Mouse (Mus musculus): ENCODE data around the gene Urb1.
"Not testable (repeated sequence)": the region's sequence is repeated elsewhere in the genome, so short reads cannot be mapped to it uniquely, and the experiment has no call there.

Urb1 gene

DNA sequence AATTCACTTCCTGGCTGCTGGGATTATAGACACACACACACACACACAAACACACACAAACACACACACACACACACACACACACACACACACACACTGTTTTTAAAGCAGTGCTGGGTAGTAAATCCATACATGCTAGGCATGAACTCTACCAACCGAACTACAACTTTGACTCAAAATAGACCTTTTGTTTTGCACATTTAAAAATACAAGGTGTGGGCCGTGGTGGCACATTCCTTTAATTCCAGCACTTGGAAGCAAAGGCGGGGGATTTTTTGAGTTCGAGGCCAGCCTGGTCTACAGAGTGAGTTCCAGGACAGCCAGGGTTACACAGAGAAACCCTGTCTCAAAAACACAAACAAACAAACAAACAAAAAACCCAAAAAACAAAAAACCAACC lies 13.8 kb upstream of the Urb1 start:
- in situ Hi-C loops (cut with MboI) = not testable (repeated sequence)

DNA sequence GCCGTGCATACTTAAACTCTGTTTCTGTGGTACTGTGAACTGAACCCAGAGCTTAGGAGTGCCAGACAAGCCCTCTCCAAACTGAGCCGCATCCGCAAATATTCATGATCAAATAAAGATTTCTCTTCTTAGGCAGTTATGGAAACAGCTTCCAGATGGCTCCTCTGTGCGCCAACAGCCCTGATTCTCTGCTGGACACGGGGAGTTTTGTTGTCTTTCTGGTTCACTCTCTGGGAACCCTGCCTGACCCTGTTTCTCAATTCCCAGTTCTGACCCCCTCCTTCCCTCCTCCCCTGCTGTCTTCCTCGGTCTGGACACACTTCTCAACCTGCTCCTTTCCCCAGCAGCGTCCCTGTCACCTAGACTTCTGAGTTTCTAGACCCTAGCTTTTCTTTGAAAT lies 12.8 kb upstream of the Urb1 start:
- in situ Hi-C loops (cut with MboI) = no loop called here

DNA sequence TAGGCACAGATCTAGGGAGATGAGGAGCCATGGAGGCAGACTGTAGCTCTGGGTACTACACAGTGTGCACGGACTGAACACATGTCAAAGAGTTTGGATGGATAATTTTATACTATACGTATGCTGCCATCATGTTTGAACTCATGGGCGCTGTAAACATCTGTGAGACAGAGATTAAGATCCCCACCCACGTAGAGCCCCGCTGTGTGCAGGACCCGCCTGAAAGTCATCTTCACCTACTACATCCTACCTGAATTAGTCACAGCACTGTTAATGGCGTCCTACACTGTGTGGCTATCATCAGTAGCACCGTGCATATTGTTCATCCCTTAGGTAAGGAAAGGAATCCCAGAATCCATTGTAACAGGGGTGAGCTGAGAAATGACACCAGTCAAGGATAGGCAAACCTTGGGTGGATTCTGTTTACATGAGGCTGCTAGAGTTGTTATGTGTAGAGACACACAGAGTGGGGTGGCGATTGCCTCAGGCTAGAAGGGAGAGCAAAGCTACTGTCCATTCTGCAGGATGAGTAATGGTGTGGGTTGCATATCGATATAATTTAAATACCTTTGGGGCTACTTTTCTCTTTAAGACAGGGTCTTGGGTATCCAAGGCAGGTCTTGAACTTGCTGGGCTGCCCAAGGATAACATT lies 12.2 kb upstream of the Urb1 start:
- in situ Hi-C loops (cut with MboI) = no loop called here

DNA sequence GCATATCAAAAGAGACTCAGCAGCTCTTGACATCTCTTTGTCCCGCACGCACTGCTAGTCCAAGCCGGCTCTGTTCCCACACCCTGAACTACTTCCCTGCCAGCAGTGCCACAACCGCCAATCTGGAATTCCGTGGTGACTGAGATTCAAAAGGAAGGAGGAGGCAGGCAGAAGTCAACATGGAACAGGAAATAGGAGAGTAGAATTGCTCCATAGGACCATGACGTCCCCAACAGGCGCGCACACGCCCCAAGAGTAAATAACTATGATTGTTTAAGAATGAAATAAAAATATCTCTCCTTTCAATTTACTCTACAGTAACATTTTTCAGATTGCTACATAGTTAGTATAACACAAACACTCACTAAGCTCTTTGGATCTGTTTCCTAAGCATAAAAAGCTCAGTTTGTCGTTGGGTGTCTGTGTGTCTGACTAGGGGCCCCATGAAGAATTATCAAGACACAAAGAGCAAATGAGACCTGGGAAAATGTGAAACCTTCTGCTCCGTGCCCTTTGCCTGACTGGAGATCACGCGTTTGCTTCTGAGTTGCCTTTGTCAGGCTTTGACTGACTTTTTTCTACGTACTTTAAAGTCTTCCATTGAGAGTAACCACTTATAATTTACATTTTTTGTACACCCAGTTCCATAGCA lies 11.0 kb upstream of the Urb1 start:
- in situ Hi-C loops (cut with MboI) = no loop called here

DNA sequence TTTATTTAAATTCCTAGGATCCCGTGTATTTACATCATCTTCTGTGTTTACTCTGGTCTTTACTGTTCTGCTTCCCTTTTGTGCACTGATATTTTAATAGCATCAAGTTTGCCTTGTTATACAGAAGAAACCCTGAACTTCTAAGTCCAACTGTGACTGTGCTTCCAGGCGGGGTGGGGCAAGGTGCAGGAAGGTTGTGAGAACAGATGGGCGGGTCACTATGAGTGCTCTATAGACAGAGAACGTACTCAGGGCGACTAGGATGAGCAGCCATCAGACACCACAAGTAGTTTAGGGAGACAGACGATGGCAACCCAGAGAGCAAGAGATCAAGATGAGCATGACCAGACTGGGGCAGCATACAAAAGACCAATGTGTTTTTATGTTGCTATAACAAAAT lies 10.1 kb upstream of the Urb1 start:
- in situ Hi-C loops (cut with MboI) = no loop called here

DNA sequence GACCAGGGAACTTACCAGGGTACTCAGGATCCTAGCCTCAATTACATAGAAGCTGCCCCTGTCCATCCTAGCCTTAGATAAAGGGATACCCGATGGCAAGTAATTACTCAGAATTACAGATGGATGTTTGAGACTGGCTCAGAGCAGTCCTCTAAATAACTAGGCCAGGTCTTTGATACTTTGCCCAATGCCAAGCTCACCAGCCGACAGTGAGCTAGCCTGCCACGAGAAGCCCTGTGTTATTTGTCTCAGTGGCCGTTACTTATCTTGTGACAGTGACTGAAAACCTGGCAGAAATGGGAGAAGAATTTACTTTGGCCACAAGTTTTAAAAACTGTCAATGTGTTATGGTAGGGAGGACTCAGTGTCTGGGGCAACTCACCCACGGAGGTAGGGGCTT lies 1.9 kb upstream of the Urb1 start:
- in situ Hi-C loops (cut with MboI) = no loop called here

DNA sequence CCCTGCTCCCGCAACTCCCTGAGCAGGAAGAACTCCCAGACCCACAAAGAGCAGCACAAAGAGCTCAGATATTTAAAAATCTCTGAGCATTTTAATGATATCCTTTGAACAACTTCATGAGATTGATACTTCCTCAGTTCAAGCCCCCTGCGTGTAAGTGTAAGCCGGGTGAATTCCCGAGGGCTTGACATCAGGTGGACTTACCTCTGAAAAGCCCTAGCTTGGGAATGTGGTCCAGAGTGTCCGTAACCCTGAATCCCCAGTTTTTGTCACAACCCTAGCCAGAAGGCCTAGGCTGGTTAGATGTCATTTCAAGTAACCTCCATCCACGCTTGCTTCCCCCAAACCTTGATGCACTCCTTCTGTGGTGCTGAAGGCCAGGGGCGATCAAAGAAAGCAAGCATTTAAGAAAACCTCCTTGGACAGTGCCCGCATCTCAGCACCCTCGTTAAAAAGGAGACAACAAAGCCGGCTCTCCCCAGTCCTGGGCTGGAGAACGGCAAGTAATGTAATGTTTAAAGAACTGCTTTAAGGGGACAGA lies 573 bp upstream of the Urb1 start:
- in situ Hi-C loops (cut with MboI) = no loop called here

DNA sequence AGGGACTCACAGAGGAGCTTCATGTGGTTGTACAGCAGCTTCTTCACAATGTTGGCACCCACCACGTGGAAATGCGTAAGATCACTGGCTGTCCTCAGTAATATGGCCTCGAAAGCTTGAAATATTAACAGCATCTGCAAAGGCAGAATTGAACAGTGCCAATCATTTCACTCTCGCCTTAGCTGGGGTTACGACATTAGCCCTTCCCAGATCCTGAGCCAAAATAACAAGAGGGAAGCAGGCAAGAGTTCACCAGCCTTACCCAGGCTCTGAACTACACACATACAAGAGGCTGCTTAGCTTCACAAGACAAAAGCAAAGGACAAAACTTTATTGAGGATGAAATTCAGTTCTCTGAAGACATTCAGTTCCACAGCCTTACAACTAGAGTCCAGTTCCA lies 5.7 kb downstream of the Urb1 start:
- in situ Hi-C loops (cut with MboI) = no loop called here

DNA sequence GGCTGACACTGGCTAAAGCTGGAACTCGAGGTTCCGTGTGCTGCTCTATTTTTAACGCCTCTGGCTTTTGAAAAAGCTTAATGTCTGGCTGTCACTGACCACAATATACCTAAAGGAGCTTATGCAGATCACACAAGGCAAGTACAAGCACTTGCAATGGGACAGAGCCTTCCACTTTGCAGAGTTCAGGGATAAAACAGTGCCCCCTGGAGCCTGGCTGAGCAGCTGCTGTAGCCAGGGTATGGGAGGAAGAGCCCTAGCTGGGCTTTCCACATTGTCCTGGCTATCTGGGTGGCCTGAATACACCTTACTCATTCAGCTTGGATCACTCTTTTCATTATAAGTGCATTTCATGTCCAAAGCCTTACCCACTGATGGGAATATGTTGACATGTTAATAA lies 8.3 kb downstream of the Urb1 start:
- in situ Hi-C loops (cut with MboI) = no loop called here

DNA sequence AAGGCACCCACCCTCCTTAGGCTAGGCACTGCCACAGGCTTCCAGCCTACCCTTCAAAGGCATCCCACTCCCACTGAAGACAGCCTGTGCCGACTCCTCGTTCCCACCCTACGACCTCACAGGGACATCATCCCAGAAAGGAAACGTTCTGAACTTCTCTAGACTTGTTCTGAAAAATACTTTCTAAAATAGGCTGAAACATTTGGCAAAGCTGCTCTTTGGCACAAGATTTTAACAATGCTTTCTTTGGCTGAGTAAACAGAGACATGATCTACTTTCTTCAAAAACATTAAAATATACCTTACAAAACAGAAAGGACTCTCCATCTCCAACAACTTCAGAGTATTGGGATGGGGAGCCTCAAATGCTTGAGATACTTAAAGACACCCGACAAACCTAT lies 9.0 kb downstream of the Urb1 start:
- in situ Hi-C loops (cut with MboI) = no loop called here

DNA sequence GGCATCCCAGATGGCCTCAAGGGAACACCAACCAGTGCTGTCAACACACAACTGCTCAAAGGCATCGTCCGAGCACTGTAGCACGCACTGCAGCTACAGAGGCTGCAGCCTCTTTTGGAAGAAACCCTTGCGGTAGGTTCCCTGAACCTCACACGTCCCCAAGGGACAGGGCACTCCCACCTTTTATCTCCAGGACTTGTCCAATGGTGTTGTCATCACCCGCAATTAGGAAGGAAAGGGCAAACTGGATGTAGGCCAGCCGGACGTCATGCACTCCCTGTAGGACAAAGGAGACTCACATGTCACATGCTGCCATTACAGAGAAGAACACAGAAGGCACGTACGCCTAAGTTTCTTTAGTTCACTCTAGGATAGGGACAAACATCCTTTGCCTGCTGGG lies 10.4 kb downstream of the Urb1 start:
- in situ Hi-C loops (cut with MboI) = no loop called here

DNA sequence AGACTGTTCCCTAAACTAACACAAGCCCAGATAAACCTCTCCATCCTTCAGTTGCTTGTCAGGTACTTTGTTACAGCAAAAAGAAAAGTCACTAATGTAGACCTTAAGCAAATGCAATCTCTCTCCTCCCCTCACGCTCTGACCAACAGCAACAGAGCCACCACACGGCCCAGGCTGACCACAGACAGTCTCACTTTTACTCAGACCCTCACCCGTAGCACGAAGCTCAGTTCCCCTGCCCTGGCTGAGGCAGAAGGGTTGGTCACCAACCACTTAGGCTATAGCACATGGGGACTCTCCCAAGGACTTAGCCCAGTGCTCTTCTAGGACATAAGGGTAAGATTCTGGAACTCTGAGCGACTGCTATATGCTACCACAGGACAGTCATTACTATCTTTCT lies 11.4 kb downstream of the Urb1 start:
- in situ Hi-C loops (cut with MboI) = no loop called here

DNA sequence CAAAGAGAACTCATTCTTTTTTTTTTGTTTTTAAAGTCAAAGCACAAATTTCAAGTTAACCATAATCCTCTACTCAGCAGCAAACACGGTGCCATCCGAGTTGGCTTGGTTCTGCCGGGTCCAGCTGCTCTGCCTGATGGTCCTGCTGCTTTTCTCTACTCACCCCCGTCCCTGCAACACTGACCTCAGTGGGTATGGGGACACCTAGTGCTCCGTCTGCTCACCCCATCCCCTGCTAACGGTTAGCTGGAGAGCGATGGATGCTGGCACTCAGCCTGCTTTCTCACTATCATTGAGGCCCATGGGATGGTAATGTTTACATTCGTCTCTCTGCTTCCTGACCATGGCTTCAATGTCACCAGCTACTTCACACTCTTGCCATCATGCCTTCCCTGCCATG lies 11.8 kb downstream of the Urb1 start:
- in situ Hi-C loops (cut with MboI) = no loop called here

DNA sequence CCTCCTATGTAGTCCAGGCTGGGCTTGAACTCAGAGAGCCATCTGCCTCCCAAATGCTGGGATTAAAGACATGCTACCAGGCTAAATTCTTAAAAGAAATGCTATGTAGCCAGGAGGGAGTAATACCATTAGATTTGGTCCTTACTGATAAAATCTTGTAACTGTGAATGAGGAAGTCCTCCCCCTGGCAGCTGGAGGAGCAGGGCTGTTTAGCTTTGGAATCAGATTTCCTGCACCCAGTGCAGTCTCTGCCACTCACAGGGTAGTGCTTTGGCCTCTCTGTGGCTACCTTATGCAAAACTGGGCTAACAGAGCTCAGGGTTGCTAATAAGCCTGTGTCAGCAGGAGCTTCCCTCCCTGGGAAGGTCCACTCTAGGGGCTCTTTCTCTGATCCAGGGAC lies 15.5 kb downstream of the Urb1 start:
- in situ Hi-C loops (cut with MboI) = no loop called here

DNA sequence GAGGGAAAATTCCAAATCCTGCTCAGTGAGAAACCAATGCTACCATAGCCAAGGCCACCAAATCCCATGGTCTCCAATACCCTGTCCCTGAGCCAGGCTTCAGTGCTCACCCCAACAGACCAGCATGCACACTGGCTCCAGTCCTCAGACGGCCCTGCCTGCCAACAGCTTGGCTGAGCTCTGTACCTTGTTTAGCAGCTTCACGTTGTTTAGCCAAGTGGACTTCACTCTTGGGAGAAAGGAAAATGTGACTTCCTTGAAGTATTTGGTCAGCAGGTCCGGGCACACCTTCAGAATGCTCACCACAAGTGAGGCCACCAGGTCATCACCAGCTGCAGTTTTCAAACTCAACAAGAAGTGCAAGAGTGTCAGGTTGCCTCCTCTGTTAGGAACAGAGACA lies 17.7 kb downstream of the Urb1 start:
- in situ Hi-C loops (cut with MboI) = no loop called here

DNA sequence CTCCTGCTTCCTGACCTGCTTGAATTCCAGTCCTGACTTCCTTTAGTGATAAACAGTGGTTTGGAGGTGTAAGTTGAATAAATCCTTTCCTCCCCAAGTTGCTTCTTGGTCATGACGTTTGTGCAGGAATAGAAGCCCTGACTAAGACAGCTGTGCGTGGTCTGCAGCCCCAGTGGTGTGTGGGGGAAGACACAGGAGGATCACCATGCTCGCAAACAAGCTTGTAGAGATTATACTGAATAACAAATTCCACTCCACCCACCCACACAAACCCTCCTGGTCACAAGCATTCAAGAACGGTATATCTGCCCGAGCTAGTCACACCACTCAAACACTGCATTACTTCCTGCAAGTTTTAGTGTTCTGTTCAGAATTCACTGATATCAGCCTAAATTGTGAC lies 18.1 kb downstream of the Urb1 start:
- in situ Hi-C loops (cut with MboI) = no loop called here

DNA sequence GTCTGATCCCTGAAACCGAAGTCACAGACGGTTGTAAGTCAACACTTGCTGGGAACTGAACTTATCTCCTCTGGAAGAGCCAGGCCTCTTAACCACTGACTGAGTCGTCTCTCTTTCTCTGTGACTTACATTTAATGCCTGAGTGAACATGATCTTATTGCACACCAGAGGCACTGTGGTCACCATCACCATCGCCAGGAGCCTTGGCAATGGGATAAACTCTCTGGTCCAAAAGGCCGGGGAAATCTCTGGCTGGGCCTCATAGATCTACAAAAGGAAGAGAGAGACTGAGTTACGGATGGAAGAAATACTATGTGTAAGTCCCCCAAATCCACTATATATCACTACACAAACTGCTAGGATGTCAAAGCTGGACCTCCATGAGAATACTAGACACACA lies 19.3 kb downstream of the Urb1 start:
- in situ Hi-C loops (cut with MboI) = no loop called here

DNA sequence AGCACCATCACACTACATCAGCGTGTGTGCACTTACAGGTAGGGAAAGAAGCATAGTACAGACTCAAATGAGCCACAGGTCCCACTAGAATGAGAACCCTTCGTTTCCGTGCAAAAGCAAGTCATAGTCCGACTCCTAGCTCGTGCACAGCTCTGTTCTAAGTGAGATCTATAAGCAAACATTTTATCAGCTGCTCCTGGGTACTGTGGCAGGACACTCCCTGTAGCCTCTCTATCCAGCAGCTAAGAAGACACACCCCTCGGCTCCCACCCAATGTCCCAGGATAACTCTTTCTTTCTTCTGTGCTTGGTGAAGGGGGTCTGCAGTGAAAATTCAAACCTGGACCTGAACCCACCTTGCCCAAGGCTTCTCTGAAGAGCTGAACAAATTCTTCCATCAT lies 21.6 kb downstream of the Urb1 start:
- in situ Hi-C loops (cut with MboI) = no loop called here

DNA sequence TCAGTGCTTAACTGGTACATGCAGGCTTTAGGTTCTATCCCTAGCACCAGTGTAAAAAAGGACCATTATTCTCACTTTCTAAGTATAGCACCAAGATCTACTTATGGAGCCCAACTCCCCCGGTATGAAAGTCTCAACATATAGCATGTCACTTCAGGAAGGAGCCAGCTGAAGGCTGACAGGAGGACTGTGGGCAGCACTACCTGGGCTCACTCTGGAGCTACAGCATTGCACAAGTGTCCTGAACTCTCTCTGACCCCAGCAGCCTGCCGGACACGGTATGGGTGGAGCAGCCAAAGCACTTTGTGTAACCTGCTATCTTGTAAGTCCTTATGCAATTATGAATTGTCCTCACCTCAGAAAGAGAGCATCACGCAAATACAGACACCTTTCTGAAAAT lies 25.0 kb downstream of the Urb1 start:
- in situ Hi-C loops (cut with MboI) = no loop called here

DNA sequence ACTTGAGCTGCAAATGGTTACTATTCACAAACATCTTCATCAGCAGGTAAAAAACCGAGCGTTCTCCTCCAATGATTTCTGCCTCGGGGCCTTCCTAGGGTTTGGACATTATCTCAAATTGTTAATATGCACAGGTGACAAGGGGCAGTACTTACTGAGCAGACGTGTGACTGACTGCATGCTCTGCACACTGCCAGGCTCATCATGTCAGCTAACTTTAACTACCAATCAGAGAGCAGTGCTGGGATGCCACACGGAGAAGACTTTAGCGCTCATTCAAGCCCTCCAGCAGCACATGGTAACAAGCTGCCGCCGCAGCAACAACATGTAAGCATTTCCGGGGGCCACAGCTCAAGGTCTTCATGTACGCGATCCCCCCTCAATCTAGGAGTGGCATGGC lies 26.9 kb downstream of the Urb1 start:
- in situ Hi-C loops (cut with MboI) = no loop called here

DNA sequence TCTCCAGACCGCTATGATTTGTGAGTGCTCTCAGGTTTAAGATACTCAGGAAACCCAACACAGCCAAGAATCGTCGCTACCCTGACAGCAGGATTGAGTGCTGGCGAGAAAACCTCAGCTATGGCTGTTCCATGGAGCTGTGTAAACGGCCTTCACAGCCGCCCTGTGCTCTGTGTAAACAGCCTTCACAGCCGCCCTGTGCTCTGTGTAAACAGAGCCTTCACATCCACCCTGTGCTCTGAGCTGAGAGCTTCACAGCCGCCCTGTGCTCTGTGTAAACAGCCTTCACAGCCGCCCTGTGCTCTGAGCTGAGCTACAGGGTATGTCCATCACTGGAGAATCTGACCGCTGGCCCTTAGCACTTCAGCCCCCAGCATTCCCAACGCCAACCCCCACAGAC lies 30.4 kb downstream of the Urb1 start:
- in situ Hi-C loops (cut with MboI) = no loop called here

DNA sequence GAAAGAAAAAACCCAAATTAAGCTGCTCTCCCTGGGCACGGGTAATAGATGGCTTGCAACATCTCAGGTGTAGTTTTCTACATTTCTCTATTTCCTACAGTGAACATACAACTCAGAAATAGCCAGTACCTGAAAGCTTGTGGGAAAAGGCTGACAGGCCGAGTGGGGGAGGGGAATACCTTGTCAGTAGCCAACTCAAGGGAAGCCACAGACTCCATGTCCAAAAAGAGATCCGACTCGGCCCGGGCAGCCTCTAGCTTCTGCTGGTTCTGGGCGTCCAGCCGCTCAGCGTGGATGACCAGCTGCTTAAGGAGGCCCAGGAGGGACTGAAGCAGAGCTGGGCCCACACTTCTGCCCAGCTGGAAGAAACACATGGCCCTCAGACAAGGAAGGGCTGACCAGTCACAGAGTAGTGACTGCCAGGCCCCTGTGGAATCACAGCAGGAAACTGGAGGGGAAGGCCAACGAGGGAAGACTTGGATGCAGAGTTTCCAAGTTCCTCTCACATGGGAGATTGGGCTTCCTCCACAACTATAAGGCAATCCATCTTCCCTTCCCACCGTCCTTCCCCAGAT lies 34.2 kb downstream of the Urb1 start:
- in situ Hi-C loops (cut with MboI) = no loop called here

DNA sequence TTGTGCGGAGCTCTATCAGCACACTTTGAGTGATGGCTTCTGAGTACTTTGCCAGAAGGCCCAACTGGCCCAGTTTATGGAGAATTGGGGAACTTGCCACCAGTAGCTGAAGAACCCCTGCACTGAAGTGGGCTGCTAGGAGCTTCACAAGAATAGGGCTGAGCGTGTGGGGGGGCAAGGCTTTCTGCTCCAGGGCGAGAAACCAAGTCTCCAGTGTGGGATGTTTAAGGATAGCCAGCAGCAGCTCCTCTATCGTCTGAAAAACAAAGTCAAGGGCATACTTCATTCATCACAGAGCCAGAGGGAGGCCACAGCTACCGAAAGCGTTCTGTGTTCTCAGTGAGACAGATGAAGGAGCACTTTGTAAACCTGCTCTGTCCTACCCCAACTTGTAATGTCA lies 35.6 kb downstream of the Urb1 start:
- in situ Hi-C loops (cut with MboI) = no loop called here

DNA sequence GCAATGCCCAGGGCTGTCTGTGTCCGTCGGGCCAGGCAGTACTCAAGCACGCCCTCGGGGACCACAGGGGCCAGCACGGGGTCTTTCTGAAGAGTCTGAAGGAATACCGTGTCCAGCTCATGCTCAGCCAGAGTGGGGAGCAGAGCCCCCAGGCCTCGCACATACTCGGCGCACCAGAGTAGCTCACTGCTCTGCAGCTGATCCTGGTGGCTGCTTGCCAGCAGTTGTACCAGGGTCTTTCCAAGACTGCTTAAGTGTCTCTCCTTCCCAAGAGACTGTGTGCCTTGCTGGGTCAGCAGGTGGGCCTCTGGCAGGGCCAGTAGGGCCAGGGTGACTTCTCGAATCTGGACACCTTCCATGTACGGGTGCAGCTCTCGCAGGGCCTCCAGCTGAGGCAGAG lies 36.0 kb downstream of the Urb1 start:
- in situ Hi-C loops (cut with MboI) = no loop called here
